Mouse (Mus musculus) layer of hippocampus, adult 8-10 months (tissue): Measurements from ENCODE around the gene Kcnma1. TPM values are rescaled to one million over a fixed set of nuclear protein-coding genes. Genes with fewer than 3 reads are reported as not detected.

ENCODE experiments used
- DNase-seq, 2 experiments: peaks; one replicate each; pipeline ENCODE4 v3.0.0; 2022; ENCODE audit warnings: low spot score in 2 of 2
- total RNA-seq, 4 experiments: library from RNA; stranded (reverse); gene quantifications; 2 replicates each; pipeline ENCODE4 v1.2.4; 2022

The Kcnma1 gene
- total RNA-seq, 4 experiments from 2014 or later, result 137 to 161 (median 145) TPM

- no peak for DNase-seq
Observed at GRCm38 (mm10) chr14:23874545-23874944, 139.7 kb downstream of the Kcnma1 start.

- DNase-seq, result no peak
Observed at GRCm38 (mm10) chr14:23857034-23857433, 157.3 kb downstream of the Kcnma1 start.

- no peak for DNase-seq
Observed at GRCm38 (mm10) chr14:23854946-23855345, 159.3 kb downstream of the Kcnma1 start.

- peak in 1 of 2 experiments; percentile 34 for DNase-seq
Observed at GRCm38 (mm10) chr14:23848529-23849141, 165.7 kb downstream of the Kcnma1 start.

- DNase-seq, result no peak
Observed at GRCm38 (mm10) chr14:23846706-23847105, 167.6 kb downstream of the Kcnma1 start.

- no peak for DNase-seq
Observed at GRCm38 (mm10) chr14:23842025-23842424, 172.3 kb downstream of the Kcnma1 start.

GRCm38 (mm10) chr14:23839613-23840012 is 174.7 kb downstream of the Kcnma1 start:
- DNase-seq, result no peak

GRCm38 (mm10) chr14:23835387-23836111 is 178.7 kb downstream of the Kcnma1 start:
- DNase-seq, result no peak

GRCm38 (mm10) chr14:23831284-23831683 is 183.0 kb downstream of the Kcnma1 start:
- DNase-seq, result no peak

- no peak for DNase-seq
Observed at GRCm38 (mm10) chr14:23830316-23830715, 184.0 kb downstream of the Kcnma1 start.

- no peak for DNase-seq
Observed at GRCm38 (mm10) chr14:23828711-23829320, 185.5 kb downstream of the Kcnma1 start.

- no peak for DNase-seq
Observed at GRCm38 (mm10) chr14:23824937-23825336, 189.4 kb downstream of the Kcnma1 start.

- DNase-seq, result no peak
Observed at GRCm38 (mm10) chr14:23824267-23824666, 190.0 kb downstream of the Kcnma1 start.

GRCm38 (mm10) chr14:23817585-23817984 is 196.7 kb downstream of the Kcnma1 start:
- no peak for DNase-seq

GRCm38 (mm10) chr14:23810081-23810480 is 204.2 kb downstream of the Kcnma1 start:
- no peak for DNase-seq

GRCm38 (mm10) chr14:23809124-23809523 is 205.2 kb downstream of the Kcnma1 start:
- DNase-seq, result no peak

- no peak for DNase-seq
Observed at GRCm38 (mm10) chr14:23806378-23806777, 207.9 kb downstream of the Kcnma1 start.

- no peak for DNase-seq
Observed at GRCm38 (mm10) chr14:23796878-23797277, 217.4 kb downstream of the Kcnma1 start.

- DNase-seq, result no peak
Observed at GRCm38 (mm10) chr14:23792674-23793073, 221.6 kb downstream of the Kcnma1 start.

GRCm38 (mm10) chr14:23792076-23792475 is 222.2 kb downstream of the Kcnma1 start:
- DNase-seq, result no peak

GRCm38 (mm10) chr14:23791261-23791691 is 223.0 kb downstream of the Kcnma1 start:
- DNase-seq, result peak; percentile 57 to 73

- DNase-seq, result no peak
Observed at GRCm38 (mm10) chr14:23786687-23787073, 227.6 kb downstream of the Kcnma1 start.
